Mouse (Mus musculus) E14TG2a.4 (cell line): Measurements from ENCODE around the gene Cox10.

Experiments used
- CTCF ChIP-seq: conservative IDR thresholded peaks from 2 replicates; pipeline ENCODE4 v1.5.1; 2014; ENCODE audit warnings: low read length
- POU5F1 ChIP-seq: IDR thresholded peaks from 2 replicates; pipeline ENCODE4 v1.6.1; 2014; ENCODE audit warnings: low read length, borderline replicate concordance

- TF ChIP-seq CTCF (no peak), POU5F1 (no peak)
These were observed 60.0 kb downstream of the Cox10 start for GRCm38 (mm10) chr11:64019235-64019634.
